Mouse (Mus musculus) effector memory CD4-positive, alpha-beta T cell, adult 5 months (primary cell): ENCODE data around the gene U90926. TPM values are rescaled to one million over a fixed set of nuclear protein-coding genes. Genes with fewer than 3 reads are reported as not detected.

Experiments
- polyA plus RNA-seq: library from polyadenylated mRNA; unstranded; fragments of 100-300 nt; shearing (Covaris generic); gene quantifications from one replicate; pipeline ENCODE4 v1.2.1, GENCODE M21; 2017

Gene U90926
- polyA plus RNA-seq = not detected

DNA sequence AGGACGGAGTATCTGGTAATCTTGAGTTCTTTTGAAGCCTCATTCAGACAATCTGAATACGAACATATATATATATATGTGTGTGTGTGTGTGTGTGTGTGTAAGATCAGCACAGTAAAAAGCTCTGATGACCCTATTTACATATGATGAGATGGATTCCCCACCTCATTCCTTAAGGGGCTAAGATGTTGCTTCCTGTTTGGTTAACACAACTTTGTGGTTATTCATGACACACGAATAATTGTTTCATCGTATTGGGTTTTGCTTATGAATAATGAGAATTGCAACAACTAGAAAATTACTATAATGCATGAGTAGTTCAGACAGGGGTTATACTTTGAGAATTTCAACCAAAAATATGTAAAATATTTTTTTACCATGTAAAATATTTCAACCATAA lies at the start of gene U90926:
Gene U90926 (minus strand): TSS at position 101 of the 400 bp plus-strand sequence.

GRCm38 (mm10) chr5:92256218-92256617 lies 41.0 kb upstream of the U90926 start, which contains the start of gene Ppef2:
Gene Ppef2, minus strand, starts transcription at chr5:92256278.

Other genes with a start within 250 kb of the U90926 start
- gene Odaph, start 227.9 kb downstream of the U90926 start, polyA plus RNA-seq = not detected
- gene Cdkl2, start 171.5 kb downstream of the U90926 start, polyA plus RNA-seq = 1.9 TPM
- 210 TPM for gene G3bp2, start 131.7 kb downstream of the U90926 start, polyA plus RNA-seq
- 50.2 TPM for gene Uso1, start 77.5 kb downstream of the U90926 start, polyA plus RNA-seq
- gene Ppef2, start 40.9 kb upstream of the U90926 start, polyA plus RNA-seq = 0.27 TPM
- gene Naaa, start 62.8 kb upstream of the U90926 start, polyA plus RNA-seq = 15.5 TPM
- 53.8 TPM for gene Sdad1, start 95.1 kb upstream of the U90926 start, polyA plus RNA-seq
- gene Cxcl9, start 112.7 kb upstream of the U90926 start, polyA plus RNA-seq = not detected
- gene Art3, start 116.4 kb upstream of the U90926 start, polyA plus RNA-seq = 4.7 TPM
- gene Cxcl10, start 133.5 kb upstream of the U90926 start, polyA plus RNA-seq = 45.9 TPM
- gene Nup54, start 219.8 kb upstream of the U90926 start, polyA plus RNA-seq = 40.6 TPM